Mouse (Mus musculus) G1E (cell line): Measurements from ENCODE around the gene Tmprss11f.

ENCODE experiments used
- CTCF ChIP-seq: IDR thresholded peaks from 2 replicates; pipeline ENCODE4 v1.5.1; 2012; ENCODE audit warnings: low read depth, low read length, inconsistent platforms, mixed read lengths
- TAL1 ChIP-seq: conservative IDR thresholded peaks from 2 replicates; pipeline ENCODE4 v1.6.1; 2012; ENCODE audit warnings: low read depth, low read length, inconsistent platforms, mixed read lengths

DNA sequence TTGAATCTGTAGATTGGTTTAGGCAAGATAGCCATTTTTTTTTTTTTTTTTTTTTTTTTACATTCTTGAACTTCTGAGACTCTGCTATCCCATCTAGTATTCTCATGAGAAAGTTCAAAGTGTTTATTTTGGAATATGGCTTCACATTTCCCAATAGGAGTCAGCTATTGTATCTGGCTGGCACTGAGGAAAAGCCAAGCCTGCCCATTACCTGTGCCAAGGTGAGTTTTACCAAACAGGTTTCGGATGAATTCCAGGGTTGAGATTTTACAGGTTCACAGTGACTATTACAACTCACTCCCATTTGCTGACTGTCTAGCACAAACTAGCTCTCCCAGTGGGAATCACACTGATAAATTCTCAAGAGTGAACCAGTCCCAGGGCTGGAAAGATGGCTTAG is 150.2 kb downstream of the Tmprss11f start:
- TF ChIP-seq CTCF (no peak), TAL1 (no peak)
